Mouse (Mus musculus) small intestine, adult 2 months (tissue): ENCODE measurements around the gene Supt3.

ENCODE experiments used
- CTCF ChIP-seq: fragments of 200-500 bp; IDR thresholded peaks from 2 replicates; pipeline ENCODE4 v1.5.1; 2012; ENCODE audit warnings: low read depth, mild to moderate bottlenecking, control low read depth, inconsistent platforms, low read length, moderate library complexity, mixed read lengths; ENCODE audit not compliant: insufficient replicate concordance, insufficient read length; ENCODE audit errors: extremely low read depth
- POLR2A ChIP-seq: fragments of 200-500 bp; IDR thresholded peaks from 2 replicates; pipeline ENCODE4 v1.6.1; 2012; ENCODE audit warnings: low read depth, mild to moderate bottlenecking, control low read depth, inconsistent platforms, low read length, moderate library complexity

GRCm38 (mm10) chr17:44728464-44728863 lies 48.5 kb upstream of the Supt3 start:
- no peak for TF ChIP-seq CTCF
- no peak for TF ChIP-seq POLR2A
